Mouse (Mus musculus): ENCODE results near the gene Trim30a.
"Not testable (repeated sequence)": the region's sequence is repeated elsewhere in the genome, so short reads cannot be mapped to it uniquely, and the experiment has no call there.

Gene Trim30a

DNA sequence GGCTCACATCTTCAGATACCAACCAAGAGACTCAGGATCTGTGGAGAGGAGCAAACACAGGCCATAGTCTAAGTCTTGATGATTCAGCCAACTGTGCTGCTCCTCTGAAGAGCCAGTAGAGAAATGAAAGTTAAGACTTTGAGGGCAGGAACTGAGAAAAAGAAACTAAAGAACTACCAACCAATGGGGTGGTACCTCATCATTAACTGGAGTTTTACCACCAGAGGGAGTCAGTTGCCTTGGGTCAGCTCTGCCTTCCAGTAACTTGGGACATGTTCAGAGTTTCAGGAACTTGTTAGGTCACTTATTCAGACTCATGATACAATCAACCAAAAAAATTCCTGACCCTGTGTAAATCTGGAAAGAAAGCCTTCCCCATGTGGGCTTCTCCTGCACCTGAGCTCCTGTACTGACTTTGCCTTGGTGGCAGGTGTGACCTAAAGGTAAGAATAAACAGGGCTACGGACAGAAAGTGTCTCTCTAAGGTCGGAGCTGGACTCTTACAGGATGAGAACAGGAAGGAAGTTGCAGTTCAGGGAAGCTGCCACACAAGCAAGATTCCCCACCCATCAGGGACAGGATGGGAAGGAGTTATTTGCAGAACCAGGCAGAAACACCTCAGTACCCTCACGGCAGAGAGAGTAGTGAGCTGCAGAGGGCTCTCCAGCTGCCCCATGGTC, at the start of gene Trim30a:
TSS of gene Trim30a (minus strand) at position 129 of the 680 bp plus-strand sequence.
- DNase-seq (ENCODE audit: low spot score): no peak

DNA sequence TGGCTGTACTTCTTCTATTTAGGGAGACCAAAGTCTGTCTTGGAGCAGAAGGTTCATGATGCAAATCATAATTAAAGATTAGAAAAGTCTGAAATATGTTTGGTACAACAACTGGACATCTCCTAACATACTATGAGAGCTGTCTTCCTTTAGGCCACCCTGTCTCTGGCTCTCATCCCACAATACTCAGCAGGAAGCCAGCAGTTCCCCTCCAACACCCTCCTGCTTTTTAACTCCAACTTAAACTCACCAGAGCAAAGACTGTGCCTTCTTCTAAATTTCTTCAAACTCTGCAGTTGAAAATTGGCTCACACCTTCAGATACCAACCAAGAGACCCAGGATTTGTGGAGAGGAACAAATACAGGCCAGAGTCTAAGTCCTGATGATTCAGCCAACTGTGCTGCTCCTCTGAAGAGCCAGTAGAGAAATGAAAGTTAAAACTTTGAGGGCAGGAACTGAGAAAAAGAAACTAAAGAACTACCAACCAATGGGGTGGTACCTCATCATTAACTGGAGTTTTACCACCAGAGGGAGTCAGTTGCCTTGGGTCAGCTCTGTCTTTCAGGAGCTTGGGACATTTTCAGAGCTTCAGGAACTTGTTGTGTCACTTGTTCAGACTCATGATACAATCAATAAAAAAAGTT, 42.5 kb upstream of the Trim30a start, which contains the start of gene Trim30d:
TSS of gene Trim30d (minus strand) at position 429 of the 645 bp plus-strand sequence.
- not testable (repeated sequence) for DNase-seq (ENCODE audit: low spot score)

DNA sequence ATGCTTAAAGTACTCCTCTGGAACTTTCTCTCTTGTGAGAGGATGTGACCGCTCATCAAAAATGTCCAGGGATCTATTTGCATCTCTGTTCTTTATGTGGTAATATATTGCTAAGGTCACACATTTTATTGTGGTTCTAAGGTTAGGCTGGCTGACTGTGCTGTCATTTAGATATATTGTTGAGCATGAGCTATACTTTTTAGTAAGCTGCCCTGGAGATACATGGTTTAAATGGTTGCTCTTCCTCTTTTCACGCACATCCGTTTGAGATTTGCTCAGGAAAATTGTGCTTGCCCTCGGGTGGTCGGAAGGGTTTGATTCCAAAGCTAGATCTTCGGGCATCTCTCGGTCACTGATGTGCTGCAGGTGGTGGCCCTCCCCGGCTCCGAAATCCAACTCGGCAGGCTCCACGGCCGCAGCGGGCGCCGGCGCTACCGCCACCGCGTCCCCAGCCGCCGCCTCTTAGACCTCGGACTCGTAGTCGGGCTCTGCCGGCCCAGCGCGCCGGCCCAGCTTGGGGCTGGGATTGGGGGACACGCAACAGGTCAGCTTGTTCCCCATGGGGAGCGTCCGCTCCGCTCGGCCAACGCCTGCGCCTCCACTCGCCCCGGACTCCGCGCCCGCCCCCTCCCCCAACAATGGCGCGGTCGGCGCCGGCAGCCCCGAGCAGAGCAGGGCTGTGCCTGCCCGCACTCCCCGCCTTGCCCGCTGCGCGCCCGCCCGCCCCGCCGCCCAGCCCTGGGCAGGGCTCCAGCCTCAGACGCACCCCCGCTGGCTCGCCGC, 36.8 kb upstream of the Trim30a start:
- DNase-seq (ENCODE audit: low spot score): peak; percentile 16

DNA sequence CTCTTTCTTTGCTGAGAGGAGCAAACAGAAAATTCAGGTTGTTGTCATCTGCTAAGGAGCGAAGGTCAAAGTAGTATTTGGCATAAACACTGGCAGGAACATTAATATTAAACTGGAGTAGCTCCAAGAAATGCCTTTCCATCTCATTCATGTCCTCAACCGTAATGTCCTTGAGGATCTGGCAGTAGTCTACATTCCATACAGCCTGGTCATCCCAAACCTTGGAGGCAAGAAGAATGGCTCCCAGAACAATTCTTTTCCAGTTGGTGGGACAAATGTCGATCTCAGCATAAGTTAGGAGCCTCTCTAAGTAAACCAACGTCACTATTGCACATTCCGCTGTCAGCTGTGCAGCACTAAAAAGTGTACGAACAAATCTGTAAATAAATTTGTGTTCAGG, 36.2 kb upstream of the Trim30a start:
- not testable (repeated sequence) for DNase-seq (ENCODE audit: low spot score)

DNA sequence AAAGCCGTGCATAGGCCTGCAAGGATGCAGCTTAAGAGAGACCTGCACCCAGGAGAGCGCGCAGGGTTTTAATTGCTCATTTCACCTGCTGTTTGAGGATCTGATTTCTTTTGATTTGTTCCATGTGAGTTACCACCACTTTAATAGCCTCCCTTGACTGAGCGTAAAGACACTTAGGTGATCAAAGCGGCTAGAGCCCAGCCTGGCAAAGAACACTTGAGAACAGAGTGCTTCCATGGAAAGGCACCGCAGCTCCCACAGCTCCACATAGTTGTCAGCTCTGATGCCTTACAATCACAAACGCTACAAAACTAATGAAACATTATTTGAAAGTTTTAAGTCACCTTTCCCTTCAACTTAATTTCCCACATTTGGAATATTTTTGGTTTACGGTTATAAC, 34.5 kb upstream of the Trim30a start:
- DNase-seq (ENCODE audit: low spot score): not testable (repeated sequence)

DNA sequence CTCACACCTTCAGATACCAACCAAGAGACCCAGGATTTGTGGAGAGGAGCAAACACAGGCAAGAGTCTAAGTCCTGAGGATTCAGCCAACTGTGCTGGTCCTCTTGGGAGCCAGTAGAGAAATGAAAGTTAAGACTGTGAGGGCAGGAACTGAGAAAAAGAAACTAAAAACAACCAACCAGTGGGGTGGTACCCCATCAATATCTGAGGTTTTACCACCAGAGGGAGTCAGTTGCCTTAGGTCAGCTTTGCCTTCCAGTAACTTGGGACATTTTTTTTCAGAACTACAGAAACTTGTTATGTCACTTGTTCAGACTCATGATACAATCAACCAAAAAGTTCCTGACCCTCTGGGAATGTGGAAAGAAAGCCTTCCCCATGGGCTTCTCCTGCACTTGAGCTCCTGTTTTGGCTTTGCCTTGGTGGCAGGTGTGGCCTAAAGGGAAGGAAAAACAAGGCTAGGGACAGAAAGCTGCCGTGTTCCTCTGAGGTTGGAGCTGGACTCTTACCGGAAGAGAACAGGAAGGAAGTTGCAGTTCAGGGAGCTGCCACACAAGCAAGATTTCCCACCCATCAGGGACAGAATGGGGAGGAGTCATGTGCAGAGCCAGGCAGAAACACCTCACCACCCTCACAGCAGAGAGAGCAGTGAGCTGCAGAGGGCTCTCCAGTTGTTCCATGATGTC, 18.9 kb downstream of the Trim30a start:
- DNase-seq (ENCODE audit: low spot score): no peak

DNA sequence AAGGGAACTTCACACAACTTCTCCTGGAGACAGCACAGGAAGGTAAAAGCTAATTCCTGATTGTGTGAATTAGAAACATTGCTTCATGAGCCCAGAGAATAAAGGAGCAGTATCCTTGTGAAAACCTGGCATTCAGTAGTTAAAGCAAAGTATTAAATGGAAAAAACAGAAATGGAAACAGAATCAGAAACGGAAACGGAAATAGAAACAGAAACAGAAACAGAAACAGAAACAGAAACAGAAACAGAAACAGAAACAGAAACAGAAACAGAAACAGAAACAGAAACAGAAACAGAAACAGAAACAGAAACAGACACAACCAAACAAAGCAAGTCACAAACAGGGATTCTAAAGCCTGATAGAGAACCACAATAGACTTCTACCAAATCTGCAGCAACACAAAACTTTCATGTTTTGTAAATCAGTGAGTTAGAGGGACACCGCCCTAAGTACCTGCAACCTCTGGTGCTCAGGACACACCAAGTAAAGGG, 60.5 kb downstream of the Trim30a start:
- no peak for DNase-seq (ENCODE audit: low spot score)

DNA sequence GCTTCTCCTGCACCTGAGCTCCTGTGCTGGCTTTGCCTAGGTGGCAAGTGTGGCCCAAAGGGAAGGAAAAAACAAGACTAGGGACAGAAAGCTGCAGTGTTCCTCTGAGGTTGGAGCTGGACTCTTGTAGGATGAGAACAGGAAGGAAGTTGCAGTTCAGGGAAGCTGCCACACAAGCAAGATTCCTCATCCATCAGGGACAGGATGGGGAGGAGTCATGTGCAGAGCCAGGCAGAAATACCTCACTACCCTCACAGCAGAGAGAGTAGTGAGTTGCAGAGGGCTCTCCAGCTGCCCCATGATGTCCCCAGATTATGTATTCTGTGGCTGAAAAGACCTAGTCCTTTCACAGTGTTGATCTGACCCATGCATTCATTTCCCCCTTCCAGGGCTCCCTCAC, 63.9 kb downstream of the Trim30a start:
- no peak for DNase-seq (ENCODE audit: low spot score)

DNA sequence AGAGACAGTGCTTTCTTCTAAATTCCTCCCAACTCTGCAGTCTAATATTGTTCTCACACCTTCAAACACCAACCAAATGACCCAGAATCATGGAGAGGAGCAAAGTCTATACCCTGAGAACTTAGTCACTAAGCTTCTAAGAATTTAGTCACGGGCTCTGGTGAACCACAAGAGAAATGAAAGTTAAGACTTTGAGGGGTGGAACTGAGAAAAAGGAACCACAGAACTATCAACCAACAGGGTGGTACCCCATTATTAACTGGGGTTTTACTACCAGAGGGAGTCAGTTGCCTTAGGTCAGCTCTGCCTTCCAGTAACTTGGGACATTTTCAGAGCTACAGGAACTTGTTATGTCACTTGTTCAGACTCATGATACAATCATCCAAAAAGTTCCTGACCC, 64.3 kb downstream of the Trim30a start, which contains the start of gene Trim30c:
TSS of gene Trim30c (minus strand) at position 140 of the 400 bp plus-strand sequence.
- DNase-seq (ENCODE audit: low spot score): no peak

DNA sequence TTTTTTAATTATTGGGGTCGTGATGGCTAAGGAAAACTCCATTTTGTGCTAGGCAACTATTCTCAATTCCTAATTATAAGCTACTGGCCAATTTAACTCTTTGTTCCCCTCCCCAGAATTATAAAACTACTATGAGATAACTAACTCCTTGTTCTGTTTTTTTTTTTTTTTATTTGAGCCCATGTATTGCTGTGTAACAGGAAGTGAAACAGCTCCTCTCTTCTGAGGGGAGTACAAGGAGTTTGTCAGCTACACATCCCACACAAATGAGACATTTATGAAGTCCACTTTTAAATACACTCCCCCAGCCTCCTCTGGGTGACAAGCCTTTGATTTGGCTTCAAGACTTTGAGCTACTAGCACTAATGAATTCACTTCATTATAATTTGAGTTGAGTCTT, 66.5 kb downstream of the Trim30a start:
- no peak for DNase-seq (ENCODE audit: low spot score)

DNA sequence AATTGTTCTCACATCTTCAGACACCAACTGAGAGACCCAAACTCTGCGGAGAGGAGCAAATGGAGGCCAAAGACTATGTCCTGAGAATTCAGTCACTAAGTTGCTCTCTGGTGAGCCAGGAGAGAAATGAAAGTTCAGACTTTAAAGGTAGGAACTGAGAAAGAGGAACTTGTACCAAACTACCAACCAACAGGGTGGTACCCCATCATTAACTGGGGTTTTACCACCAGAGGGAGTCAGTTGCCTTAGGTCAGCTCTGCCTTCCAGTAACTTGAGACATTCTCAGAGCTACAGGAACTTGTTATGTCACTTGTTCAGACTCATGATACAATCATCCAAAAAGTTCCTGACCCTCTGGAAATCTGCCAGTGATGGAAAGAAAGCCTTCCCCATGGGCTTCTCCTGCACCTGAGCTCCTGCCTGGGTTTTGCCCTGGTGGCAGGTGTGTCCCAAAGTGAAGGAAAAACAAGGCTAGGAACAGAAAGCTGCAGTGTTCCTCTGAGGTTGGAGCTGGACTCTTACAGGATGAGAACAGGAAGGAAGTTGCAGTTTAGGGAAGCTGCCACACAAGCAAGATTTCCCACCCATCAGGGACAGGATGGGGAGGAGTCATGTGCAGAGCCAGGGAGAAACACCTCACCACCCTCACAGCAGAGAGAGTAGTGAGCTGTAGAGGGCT, 95.1 kb downstream of the Trim30a start, which contains the start of gene Trim30b:
TSS of gene Trim30b (minus strand) at position 149 of the 679 bp plus-strand sequence.
- no peak for DNase-seq (ENCODE audit: low spot score)

DNA sequence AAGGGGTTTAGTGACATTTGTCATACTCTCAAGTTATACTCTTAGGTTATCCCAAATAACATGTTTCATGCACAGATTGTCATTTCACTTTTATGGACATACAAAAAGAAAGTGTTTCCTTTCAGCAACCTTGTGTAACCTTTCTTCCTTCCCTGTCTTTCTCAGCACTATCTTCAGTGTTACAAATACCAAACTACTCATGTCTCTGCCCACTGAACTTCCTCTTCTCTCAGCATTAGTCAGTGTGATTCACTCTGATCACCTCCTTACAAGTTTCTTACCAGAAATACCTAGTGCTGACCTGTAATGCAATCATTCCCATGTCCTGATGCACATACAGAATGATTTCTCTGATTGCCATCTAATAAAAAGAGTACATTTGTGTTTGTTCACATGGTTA, 98.7 kb downstream of the Trim30a start:
- DNase-seq (ENCODE audit: low spot score): no peak
